Mouse (Mus musculus) R1 (cell line): ENCODE results near the gene Gm20388.

Experiments
- DNase-seq: peaks from one replicate; pipeline ENCODE4 v3.0.0-alpha.2; 2018; ENCODE audit warnings: low read depth, low spot score

The Gm20388 gene

GRCm38 (mm10) chr8:120559654-120560053, 649.0 kb downstream of the Gm20388 start:
- DNase-seq = no peak

- DNase-seq = no peak
Measured at GRCm38 (mm10) chr8:120560535-120560934, 649.9 kb downstream of the Gm20388 start.

GRCm38 (mm10) chr8:120561539-120562435, 651.1 kb downstream of the Gm20388 start:
- peak; percentile 53 for DNase-seq

GRCm38 (mm10) chr8:120562680-120563347, 652.2 kb downstream of the Gm20388 start:
- DNase-seq = no peak

- DNase-seq = no peak
Measured at GRCm38 (mm10) chr8:120563348-120563724, 652.7 kb downstream of the Gm20388 start.

GRCm38 (mm10) chr8:120563851-120564837, 653.5 kb downstream of the Gm20388 start:
- peak; percentile 59 for DNase-seq

- DNase-seq = no peak
Measured at GRCm38 (mm10) chr8:120565151-120565711, 654.6 kb downstream of the Gm20388 start.

- no peak for DNase-seq
Measured at GRCm38 (mm10) chr8:120566681-120567080, 656.0 kb downstream of the Gm20388 start.

GRCm38 (mm10) chr8:120567731-120568130, 657.1 kb downstream of the Gm20388 start:
- DNase-seq = no peak

- DNase-seq = no peak
Measured at GRCm38 (mm10) chr8:120568164-120568798, 657.6 kb downstream of the Gm20388 start.

GRCm38 (mm10) chr8:120569123-120569522, 658.5 kb downstream of the Gm20388 start:
- DNase-seq = peak; percentile 62

- DNase-seq = peak; percentile 85
Measured at GRCm38 (mm10) chr8:120569939-120570715, 659.5 kb downstream of the Gm20388 start.

GRCm38 (mm10) chr8:120571561-120571960, 660.9 kb downstream of the Gm20388 start:
- no peak for DNase-seq

GRCm38 (mm10) chr8:120572534-120572933, 661.9 kb downstream of the Gm20388 start:
- DNase-seq = no peak

- no peak for DNase-seq
Measured at GRCm38 (mm10) chr8:120573866-120574265, 663.2 kb downstream of the Gm20388 start.

- peak; percentile 74 for DNase-seq
Measured at GRCm38 (mm10) chr8:120574941-120575340, 664.3 kb downstream of the Gm20388 start.

GRCm38 (mm10) chr8:120575801-120576200, 665.2 kb downstream of the Gm20388 start:
- DNase-seq = no peak

GRCm38 (mm10) chr8:120577821-120578220, 667.2 kb downstream of the Gm20388 start:
- no peak for DNase-seq

- no peak for DNase-seq
Measured at GRCm38 (mm10) chr8:120580336-120581000, 669.8 kb downstream of the Gm20388 start.
